Mouse (Mus musculus) ES-E14 (cell line): Measurements from ENCODE around the gene Efs. TPM values are rescaled to one million over a fixed set of nuclear protein-coding genes. Genes with fewer than 3 reads are reported as not detected.
A peak's percentile ranks its signal among the peaks of the same experiment; 100 is the strongest.

Source experiments
- DNase-seq: peaks from one replicate; pipeline ENCODE4 v3.0.0-alpha.2; 2013; ENCODE audit warnings: low read depth, low spot score
- H3K27ac ChIP-seq: 2 replicates; pipeline ENCODE4 v1.5.1; 2012; ENCODE audit warnings: low read depth, mild to moderate bottlenecking, low read length, moderate library complexity, mixed read lengths; ENCODE audit not compliant: poor library complexity, insufficient read depth, severe bottlenecking
- H3K36me3 ChIP-seq: 2 replicates; pipeline ENCODE4 v1.6.1; 2012; ENCODE audit warnings: mild to moderate bottlenecking, low read length, moderate library complexity, mixed read lengths; ENCODE audit not compliant: control insufficient read depth, poor library complexity, insufficient read depth, severe bottlenecking
- H3K4me1 ChIP-seq, 2 experiments: fragments of 150-350 bp in 1 of 2; sonication (generic) in 1 of 2; 2 replicates each; pipeline ENCODE4 v1.6.1; 2012; ENCODE audit warnings: low read length in 2 of 2, mild to moderate bottlenecking in 1 of 2, mixed read lengths in 1 of 2; ENCODE audit not compliant: control insufficient read depth in 2 of 2, insufficient read depth in 2 of 2, poor library complexity in 1 of 2
- H3K4me3 ChIP-seq, 2 experiments: fragments of 150-350 bp in 1 of 2; sonication (generic) in 1 of 2; 2 replicates each; pipeline ENCODE4 v1.5.1; 2012; ENCODE audit warnings: low read length in 2 of 2, low read depth in 1 of 2, mild to moderate bottlenecking in 1 of 2, mixed read lengths in 1 of 2; ENCODE audit not compliant: insufficient read depth in 1 of 2, poor library complexity in 1 of 2, severe bottlenecking in 1 of 2
- H3K9ac ChIP-seq: 2 replicates; pipeline ENCODE4 v1.6.1; 2012; ENCODE audit warnings: low read depth, mild to moderate bottlenecking, low read length, mixed read lengths; ENCODE audit not compliant: poor library complexity, insufficient read depth, severe bottlenecking
- H3K9me3 ChIP-seq: fragments of 150-350 bp; sonication (generic); 2 replicates; pipeline ENCODE4 v1.6.1; 2012; ENCODE audit warnings: low read depth, mild to moderate bottlenecking, low read length; ENCODE audit not compliant: control insufficient read depth, insufficient read depth
- CHD2 ChIP-seq: IDR thresholded peaks from 2 replicates; pipeline ENCODE4 v1.6.1; 2014; ENCODE audit warnings: mild to moderate bottlenecking, low read depth, low read length, inconsistent platforms
- HCFC1 ChIP-seq: IDR thresholded peaks from 2 replicates; pipeline ENCODE4 v1.6.1; 2012; ENCODE audit warnings: low read length, inconsistent platforms, borderline replicate concordance; ENCODE audit not compliant: insufficient read depth
- MAFK ChIP-seq: IDR thresholded peaks from 2 replicates; pipeline ENCODE4 v1.6.1; 2014; ENCODE audit warnings: mild to moderate bottlenecking, low read depth, low read length, inconsistent platforms; ENCODE audit not compliant: insufficient read depth
- ZC3H11A ChIP-seq: IDR thresholded peaks from 2 replicates; pipeline ENCODE4 v1.6.1; 2012; ENCODE audit warnings: low read depth, mild to moderate bottlenecking, inconsistent platforms, low read length, borderline replicate concordance
- ZNF384 ChIP-seq: IDR thresholded peaks from 2 replicates; pipeline ENCODE4 v1.6.1; 2012; ENCODE audit warnings: low read depth, low read length, inconsistent platforms
- in situ Hi-C, 2 experiments: fragments of 600-800 bp; cut with MboI; formaldehyde crosslinking; loops; one replicate each; pipeline ENCODE4 v1.15.1; 2025; ENCODE audit warnings: low sequenced_read_pairs in 2 of 2, inconsistent platforms in 1 of 2; ENCODE audit not compliant: unreplicated experiment in 2 of 2
- total RNA-seq: library from RNA; depleted of rRNA; stranded (reverse); fragments of 300-350 nt; gene quantifications from 2 replicates; pipeline ENCODE4 v1.2.3, GENCODE M21; 2012

Efs gene
- total RNA-seq, 1 experiment = 10.8 TPM

- no peak for TF ChIP-seq ZNF384
- TF ChIP-seq MAFK = no peak
- no peak for TF ChIP-seq ZC3H11A
- no peak for TF ChIP-seq HCFC1
- no peak for TF ChIP-seq CHD2
- Histone ChIP-seq H3K4me3 (no peak overlapping the region), H3K9ac (no peak overlapping the region), H3K36me3 (peaks cover 6% of the 10 kb centered on the region), H3K9me3 (no peaks in the 10 kb centered on the region), H3K27ac (no peak overlapping the region), H3K4me1 (peaks cover 0 to 2% of the 10 kb centered on the region in 2 experiments; a peak in 1 of 4 replicates)
- DNase-seq = no peak
- in situ Hi-C loops = loop anchor here in 1 of 2 experiments (10.0 kb wide), 1 partner anchor 111 kb away; the partner anchor contains the start of gene Ngdn
Measured at GRCm38 (mm10) chr14:54903641-54904040, 22.3 kb downstream of the Efs start.

- H3K27ac ChIP-seq = no peak overlapping the region
- in situ Hi-C loops = loop anchor here in 1 of 2 experiments (10.0 kb wide), 1 partner anchor 114 kb away; the partner anchor contains the start of gene Ngdn
- TF ChIP-seq ZC3H11A (peak; percentile 48; the same call in 1 of the 2 replicates), CHD2 (no peak), ZNF384 (no peak)
- H3K36me3 ChIP-seq = peaks cover 18% of the 10 kb centered on the region
- no peak overlapping the region for H3K4me3 ChIP-seq
- no peak overlapping the region for H3K9ac ChIP-seq
- DNase-seq = no peak
- no peaks in the 10 kb centered on the region for H3K9me3 ChIP-seq
- H3K4me1 ChIP-seq = peaks cover 3 to 7% of the 10 kb centered on the region in 2 experiments; a peak in 3 of 4 replicates
Measured at GRCm38 (mm10) chr14:54900383-54900782, 25.5 kb downstream of the Efs start.

- H3K36me3 ChIP-seq = peaks cover 18% of the 10 kb centered on the region
- no peaks in the 10 kb centered on the region for H3K9me3 ChIP-seq
- TF ChIP-seq MAFK = no peak
- no peak for TF ChIP-seq CHD2
- no peak for TF ChIP-seq HCFC1
- no peak for TF ChIP-seq ZC3H11A
- no peak for TF ChIP-seq ZNF384
- H3K4me1 ChIP-seq = peaks cover 3 to 7% of the 10 kb centered on the region in 2 experiments; a peak in 3 of 4 replicates
- H3K9ac ChIP-seq = no peak overlapping the region
- no peak for DNase-seq
- H3K4me3 ChIP-seq = no peak overlapping the region
- H3K27ac ChIP-seq = no peak overlapping the region
- in situ Hi-C loops = loop anchor here in 1 of 2 experiments (10.0 kb wide), 1 partner anchor 187 kb away; no protein-coding TSS in a partner anchor
Measured at GRCm38 (mm10) chr14:54897445-54897844, 28.5 kb downstream of the Efs start.

GRCm38 (mm10) chr14:54894296-54895151 lies 31.4 kb downstream of the Efs start:
- peaks cover 5 to 7% of the 10 kb centered on the region in 2 experiments for H3K4me1 ChIP-seq
- no peak for TF ChIP-seq CHD2
- TF ChIP-seq ZC3H11A = no peak
- no peak for TF ChIP-seq ZNF384
- TF ChIP-seq MAFK = no peak
- no peak for TF ChIP-seq HCFC1
- in situ Hi-C loops = loop anchor here in 1 of 2 experiments (10.0 kb wide), 1 partner anchor 190 kb away; no protein-coding TSS in a partner anchor
- H3K9ac ChIP-seq = peak overlapping the region; percentile 100
- H3K4me3 ChIP-seq = peak overlapping the region; percentile 79 to 100
- no peak for DNase-seq
- H3K36me3 ChIP-seq = peaks cover 18% of the 10 kb centered on the region
- H3K9me3 ChIP-seq = no peaks in the 10 kb centered on the region
- peak overlapping the region; percentile 95 for H3K27ac ChIP-seq
